Mouse (Mus musculus): ENCODE results near the gene Plk3. TPM values are rescaled to one million over a fixed set of nuclear protein-coding genes. Genes with fewer than 3 reads are reported as not detected.

The Plk3 gene
- total RNA-seq, 4 experiments from 2014 or later, result 1.2 to 1.8 (median 1.6) TPM

- DNase-seq (ENCODE audit: low spot score), result no peak
These were observed 13.7 kb downstream of the Plk3 start for GRCm38 (mm10) chr4:117120052-117120444.

- no peak for DNase-seq (ENCODE audit: low spot score)
These were observed 14.1 kb downstream of the Plk3 start for GRCm38 (mm10) chr4:117119636-117120035.

GRCm38 (mm10) chr4:117117931-117118330 lies 15.8 kb downstream of the Plk3 start:
- no peak for DNase-seq (ENCODE audit: low spot score)

GRCm38 (mm10) chr4:117115592-117115991 lies 18.2 kb downstream of the Plk3 start:
- DNase-seq (ENCODE audit: low spot score), result no peak

GRCm38 (mm10) chr4:117113237-117113636 lies 20.5 kb downstream of the Plk3 start:
- no peak for DNase-seq (ENCODE audit: low spot score)

- DNase-seq (ENCODE audit: low spot score), result no peak
These were observed 22.8 kb downstream of the Plk3 start for GRCm38 (mm10) chr4:117110985-117111384.

GRCm38 (mm10) chr4:117110249-117110648 lies 23.5 kb downstream of the Plk3 start:
- DNase-seq (ENCODE audit: low spot score), result no peak

- no peak for DNase-seq (ENCODE audit: low spot score)
These were observed 24.4 kb downstream of the Plk3 start for GRCm38 (mm10) chr4:117109330-117109729.

GRCm38 (mm10) chr4:117108524-117108849 lies 25.3 kb downstream of the Plk3 start:
- no peak for DNase-seq (ENCODE audit: low spot score)

- no peak for DNase-seq (ENCODE audit: low spot score)
These were observed 25.8 kb downstream of the Plk3 start for GRCm38 (mm10) chr4:117107813-117108523.

- no peak for DNase-seq (ENCODE audit: low spot score)
These were observed 28.6 kb downstream of the Plk3 start for GRCm38 (mm10) chr4:117105127-117105526.

GRCm38 (mm10) chr4:117104672-117105071 lies 29.1 kb downstream of the Plk3 start:
- no peak for DNase-seq (ENCODE audit: low spot score)

- DNase-seq (ENCODE audit: low spot score), result peak; percentile 63
These were observed 32.5 kb downstream of the Plk3 start for GRCm38 (mm10) chr4:117101218-117101617.

GRCm38 (mm10) chr4:117100036-117100435 lies 33.7 kb downstream of the Plk3 start:
- no peak for DNase-seq (ENCODE audit: low spot score)

- DNase-seq (ENCODE audit: low spot score), result no peak
These were observed 35.1 kb downstream of the Plk3 start for GRCm38 (mm10) chr4:117098764-117099036.

- no peak for DNase-seq (ENCODE audit: low spot score)
These were observed 35.6 kb downstream of the Plk3 start for GRCm38 (mm10) chr4:117097969-117098763.

GRCm38 (mm10) chr4:117096666-117097065 lies 37.1 kb downstream of the Plk3 start:
- DNase-seq (ENCODE audit: low spot score), result peak; percentile 24

GRCm38 (mm10) chr4:117095551-117096452 lies 38.0 kb downstream of the Plk3 start, which contains the start of gene Ptch2:
TSS of gene Ptch2 (plus strand) at chr4:117096075.
- peak; percentile 60 for DNase-seq (ENCODE audit: low spot score)

- no peak for DNase-seq (ENCODE audit: low spot score)
These were observed 39.0 kb downstream of the Plk3 start for GRCm38 (mm10) chr4:117094626-117095361.

GRCm38 (mm10) chr4:117090586-117090985 lies 43.2 kb downstream of the Plk3 start:
- no peak for DNase-seq (ENCODE audit: low spot score)

GRCm38 (mm10) chr4:117087948-117088640 lies 45.7 kb downstream of the Plk3 start:
- DNase-seq (ENCODE audit: low spot score), result no peak

All from heart, adult 8-10 months (tissue).